Mouse (Mus musculus) small intestine, adult 2 months (tissue): ENCODE measurements around the gene Polq. TPM values are rescaled to one million over a fixed set of nuclear protein-coding genes. Genes with fewer than 3 reads are reported as not detected.

Experiments
- H3K27ac ChIP-seq: fragments of 200-500 bp; 2 replicates; pipeline ENCODE4 v1.5.1; 2012; ENCODE audit warnings: low read depth, low read length, control low read depth, inconsistent platforms; ENCODE audit not compliant: insufficient read depth
- H3K27me3 ChIP-seq: fragments of 200-500 bp; 2 replicates; pipeline ENCODE4 v1.6.1; 2012; ENCODE audit warnings: mild to moderate bottlenecking, moderate library complexity, low read length, inconsistent platforms; ENCODE audit not compliant: control insufficient read depth, insufficient read depth
- H3K36me3 ChIP-seq: fragments of 200-500 bp; 2 replicates; pipeline ENCODE4 v1.6.1; 2012; ENCODE audit warnings: mild to moderate bottlenecking, low read length, control low read depth, inconsistent platforms; ENCODE audit not compliant: control insufficient read depth, insufficient read depth
- H3K4me1 ChIP-seq: fragments of 200-500 bp; 2 replicates; pipeline ENCODE4 v1.6.1; 2012; ENCODE audit warnings: low read length, inconsistent platforms, mixed read lengths; ENCODE audit not compliant: control insufficient read depth, insufficient read depth, insufficient read length
- H3K4me3 ChIP-seq: fragments of 200-500 bp; 2 replicates; pipeline ENCODE4 v1.5.1; 2012; ENCODE audit warnings: low read depth, mild to moderate bottlenecking, control low read depth, inconsistent platforms, low read length, moderate library complexity
- CTCF ChIP-seq: fragments of 200-500 bp; IDR thresholded peaks from 2 replicates; pipeline ENCODE4 v1.5.1; 2012; ENCODE audit warnings: low read depth, mild to moderate bottlenecking, control low read depth, inconsistent platforms, low read length, moderate library complexity, mixed read lengths; ENCODE audit not compliant: insufficient replicate concordance, insufficient read length; ENCODE audit errors: extremely low read depth
- POLR2A ChIP-seq: fragments of 200-500 bp; IDR thresholded peaks from 2 replicates; pipeline ENCODE4 v1.6.1; 2012; ENCODE audit warnings: low read depth, mild to moderate bottlenecking, control low read depth, inconsistent platforms, low read length, moderate library complexity
- WGBS: fragments of 180-500 bp; shearing (Covaris S2); methylation state at CpG from one replicate; pipeline ENCODE4 v1.1.7; 2018; 5-methylcytosine and 5-hydroxymethylcytosine counted together
- polyA plus RNA-seq: library from polyadenylated mRNA; depleted of rRNA; stranded (reverse); fragments of >200 nt; gene quantifications from 2 replicates; pipeline ENCODE4 v1.2.3, GENCODE M21; 2012

Gene Polq
- polyA plus RNA-seq, 1 experiment = 0.13 TPM

DNA sequence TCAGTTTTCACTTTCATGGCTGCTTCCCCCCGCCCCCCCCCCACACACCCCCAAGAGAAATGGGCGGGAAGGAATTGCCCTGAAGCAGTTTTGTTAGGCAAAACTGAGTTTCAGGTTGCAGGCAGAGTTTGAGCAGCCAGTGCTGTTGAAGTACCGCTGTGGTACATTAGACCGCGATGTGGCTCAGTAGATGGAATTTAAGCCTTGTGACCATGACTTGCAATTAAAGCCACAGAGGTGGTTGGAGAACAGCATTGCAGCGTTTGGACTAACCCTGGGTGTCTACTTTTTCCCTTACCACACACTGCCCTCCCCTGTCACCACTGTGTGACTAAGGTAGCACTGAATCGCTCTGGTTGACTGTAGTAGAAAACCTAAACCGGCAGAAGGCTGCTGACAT is 22.1 kb upstream of the Polq start:
- Histone ChIP-seq H3K4me3 (no peak overlapping the region), H3K27ac (no peak overlapping the region), H3K27me3 (no peaks in the 10 kb centered on the region), H3K4me1 (no peaks in the 10 kb centered on the region), H3K36me3 (no peaks in the 10 kb centered on the region)
- WGBS = 66% methylated on average over 8 of the region's 8 CpGs
- TF ChIP-seq POLR2A (no peak), CTCF (no peak)

DNA sequence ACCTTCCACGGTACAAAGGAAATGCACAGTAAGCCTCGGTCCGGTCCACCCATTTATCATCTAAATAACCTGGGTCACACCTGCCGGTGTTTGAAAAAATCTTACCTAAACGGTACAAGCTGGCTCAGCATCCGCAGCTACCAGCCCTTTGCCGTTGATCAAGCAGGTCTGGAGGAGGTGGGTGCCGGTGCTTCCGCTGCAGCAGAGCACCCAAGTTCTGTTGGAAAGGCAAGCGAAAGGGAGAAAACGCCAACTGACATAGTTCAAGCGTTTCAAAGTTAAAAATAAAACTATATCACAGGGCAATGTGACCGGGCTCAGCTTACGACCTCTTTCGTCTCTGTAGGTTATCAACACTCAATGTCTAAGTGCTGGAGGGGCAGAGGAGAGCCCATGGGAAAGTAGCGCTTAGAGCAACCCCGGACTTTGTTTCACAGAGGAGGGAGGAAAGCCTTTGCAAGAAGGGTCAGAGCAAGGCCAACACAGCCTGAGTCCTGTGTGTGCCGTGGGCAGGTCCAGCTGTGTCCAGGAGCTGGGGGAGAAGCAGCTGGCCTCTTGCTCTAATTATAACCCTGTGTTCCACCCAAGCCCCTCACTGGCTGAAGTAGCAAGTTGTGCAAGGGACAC is 21.5 kb upstream of the Polq start, which contains the start of gene Fbxo40:
Fbxo40 (minus strand) TSS at position 469 of the 627 bp plus-strand sequence.
- Histone ChIP-seq H3K27ac (no peak within 1 kb of the TSS), H3K36me3 (no peaks in the 10 kb centered on the region), H3K27me3 (no peaks in the 10 kb centered on the region), H3K4me1 (no peaks in the 10 kb centered on the region), H3K4me3 (no peak within 1 kb of the TSS; the same call in 1 of the 2 replicates)
- 47% methylated on average over 18 of the region's 18 CpGs for WGBS
- TF ChIP-seq CTCF = no peak
- no peak for TF ChIP-seq POLR2A

DNA sequence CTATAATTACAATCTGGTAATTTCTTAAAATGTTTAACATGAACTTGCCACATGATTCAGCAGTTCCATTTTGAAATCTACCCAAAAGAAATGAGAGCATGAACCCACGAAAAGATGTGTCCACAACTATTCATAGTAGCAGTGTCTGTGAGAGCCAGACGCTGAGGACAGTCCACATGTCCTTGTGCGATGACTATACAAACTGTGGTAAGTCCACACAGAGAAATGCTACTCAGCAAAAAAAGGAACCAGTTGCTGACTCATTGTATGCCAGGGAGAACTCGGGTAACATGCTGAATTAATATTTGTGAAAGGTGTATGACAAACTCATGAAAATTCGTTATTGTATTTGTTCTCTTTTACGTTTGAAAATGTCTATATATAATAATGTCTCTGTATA is 13.9 kb upstream of the Polq start:
- no peak overlapping the region for H3K4me3 ChIP-seq
- H3K27ac ChIP-seq = no peak overlapping the region
- H3K36me3 ChIP-seq = no peaks in the 10 kb centered on the region
- no peaks in the 10 kb centered on the region for H3K4me1 ChIP-seq
- WGBS = 66% methylated on average over 6 of the region's 6 CpGs
- no peaks in the 10 kb centered on the region for H3K27me3 ChIP-seq
- no peak for TF ChIP-seq POLR2A

DNA sequence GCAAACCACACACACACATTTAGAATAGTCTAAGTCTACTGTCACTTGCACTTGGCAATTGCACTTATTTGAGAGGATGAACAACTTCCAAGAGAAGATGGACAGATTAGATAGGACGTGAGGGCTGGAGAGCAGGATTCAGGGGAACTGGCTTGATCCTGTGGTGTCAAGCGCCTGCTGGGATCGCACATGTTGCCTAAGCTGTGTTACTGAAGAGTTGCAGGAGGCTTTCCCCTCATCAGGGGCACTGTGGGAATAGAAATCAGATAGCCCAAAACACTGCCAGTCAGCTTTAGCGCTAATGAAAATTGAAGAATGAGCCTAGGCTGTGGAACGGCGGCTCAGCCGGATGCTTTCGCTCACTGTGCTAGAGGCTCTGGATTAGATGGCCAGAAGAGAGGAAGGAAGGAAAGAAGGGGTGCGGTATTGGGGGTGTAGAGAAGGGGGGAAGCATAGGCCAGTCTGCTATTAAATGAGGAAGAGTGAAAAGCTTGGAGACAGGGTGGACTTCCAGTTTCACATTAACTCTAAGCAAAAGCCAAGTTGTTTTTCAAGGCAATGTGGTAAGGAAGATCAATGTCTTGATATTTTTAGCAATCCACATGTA is 12.1 kb upstream of the Polq start:
- TF ChIP-seq CTCF = no peak
- Histone ChIP-seq H3K27ac (no peak overlapping the region), H3K4me3 (no peak overlapping the region), H3K36me3 (no peaks in the 10 kb centered on the region), H3K4me1 (no peaks in the 10 kb centered on the region), H3K27me3 (no peaks in the 10 kb centered on the region)
- 70% methylated on average over 9 of the region's 9 CpGs for WGBS

DNA sequence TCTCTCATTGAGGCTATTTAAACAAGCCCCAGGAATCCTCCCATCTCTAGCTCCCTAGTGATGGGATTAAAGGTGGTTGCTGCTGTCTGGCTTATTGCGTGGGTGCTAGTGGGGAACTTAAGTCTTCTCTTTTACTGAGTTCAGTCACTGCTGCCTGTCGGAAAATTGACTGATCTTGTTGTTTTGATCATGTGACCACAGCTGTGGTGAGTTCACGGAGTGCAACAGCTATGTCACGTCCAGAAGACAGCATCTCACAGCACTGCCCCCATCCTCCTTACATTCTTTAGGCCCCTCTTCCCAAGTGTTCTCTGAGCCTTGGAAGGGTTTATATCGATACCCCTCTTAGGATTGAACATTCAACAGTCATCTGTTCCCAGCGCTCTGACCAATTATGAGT is 2.3 kb upstream of the Polq start:
- Histone ChIP-seq H3K36me3 (no peaks in the 10 kb centered on the region), H3K27me3 (no peaks in the 10 kb centered on the region), H3K4me3 (no peak overlapping the region), H3K27ac (no peak overlapping the region), H3K4me1 (peaks cover 5% of the 10 kb centered on the region)
- 65% methylated on average over 6 of the region's 6 CpGs for WGBS
- TF ChIP-seq CTCF (no peak), POLR2A (no peak)

DNA sequence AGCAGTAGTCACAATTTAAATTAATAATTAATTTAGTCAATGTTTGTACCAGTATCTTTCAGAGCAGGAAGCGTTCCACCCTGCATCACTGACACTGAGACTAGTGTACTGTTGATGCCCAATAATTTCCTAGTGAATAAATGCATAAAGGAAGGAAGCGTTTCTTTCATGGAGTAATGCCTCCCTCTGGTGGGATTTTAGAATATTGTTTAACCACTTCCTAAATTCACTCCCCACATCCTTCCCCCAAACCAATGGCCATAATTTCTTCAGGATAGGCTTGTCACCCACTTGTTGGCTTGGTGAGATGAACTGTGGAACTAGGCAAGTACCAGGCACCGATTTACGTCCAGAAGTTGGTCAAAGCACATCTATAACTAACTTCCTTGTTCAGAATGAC is 1.2 kb upstream of the Polq start:
- TF ChIP-seq POLR2A (no peak), CTCF (no peak)
- WGBS = 41% methylated on average over 4 of the region's 4 CpGs

DNA sequence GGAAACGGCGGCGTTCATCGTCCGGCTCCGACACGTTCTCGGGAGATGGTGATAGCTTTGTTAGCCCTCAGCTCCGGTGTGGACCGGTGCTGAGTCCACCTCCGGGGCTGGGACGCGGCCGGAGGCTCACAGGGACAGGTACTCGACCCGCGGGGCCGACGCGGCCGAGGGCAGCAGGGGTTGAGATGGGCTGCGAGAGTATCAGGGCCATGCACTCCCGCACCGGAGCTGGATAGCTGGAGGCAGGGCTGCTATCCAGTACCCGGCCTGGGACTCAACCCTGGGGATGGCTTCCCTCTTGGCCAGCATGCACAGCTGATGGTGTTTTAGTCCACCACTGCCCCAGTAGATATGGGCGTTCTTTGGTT is 320 bp downstream of the Polq start:
- Histone ChIP-seq H3K4me3 (peak overlapping the region; percentile 89), H3K27me3 (no peaks in the 10 kb centered on the region), H3K27ac (no peak overlapping the region), H3K4me1 (peaks cover 5% of the 10 kb centered on the region), H3K36me3 (no peaks in the 10 kb centered on the region; the same call in 1 of the 2 replicates)
- under 1% methylated on average over 26 of the region's 26 CpGs for WGBS
- TF ChIP-seq POLR2A (no peak), CTCF (no peak)

More for the DNA sequence above, 1.2 kb upstream of the Polq start:
- Histone ChIP-seq H3K4me3 (no peak overlapping the region), H3K36me3 (no peaks in the 10 kb centered on the region), H3K27ac (no peak overlapping the region), H3K27me3 (no peaks in the 10 kb centered on the region), H3K4me1 (peaks cover 5% of the 10 kb centered on the region)
